Mouse (Mus musculus): ENCODE results near the gene Gmpr. TPM values are rescaled to one million over a fixed set of nuclear protein-coding genes. Genes with fewer than 3 reads are reported as not detected.

Gmpr gene
- total RNA-seq (2021): 100 to 1,000 TPM; 139 to 158 TPM
- polyA plus RNA-seq (2012; rRNA removed): 171 and 198 TPM in 2 replicates
- long read RNA-seq, transcript Gmpr-201 (9 exons, 1,580 nt): major isoform, 200 of 368 reads
- long read RNA-seq, partial matches to known transcripts: 157 of 368 reads
- long read RNA-seq, other reads (novel, unspliced or antisense): 11 of 368 reads

GRCm38 (mm10) chr13:45507274-45508229, at the start of gene Gmpr:
TSS of gene Gmpr (plus strand) at chr13:45507444.
- H3K9ac ChIP-seq (ENCODE audit: low read depth, low read length): peak within 1 kb of the TSS; percentile 86
- no peaks in the 10 kb centered on the region for H3K27me3 ChIP-seq (ENCODE audit: control insufficient read depth, insufficient read depth, low read length)
- WGBS: 1% methylated on average over 63 of the region's 63 CpGs
- intact Hi-C loops (cut with DNase I): no loop called here
- DNase-seq: peak; percentile 83 to 85
- TF ChIP-seq EP300 (IDR thresholded peaks at IDR 0.05; ENCODE audit: insufficient read depth, low read depth, low read length): no peak
- TF ChIP-seq POLR2A (IDR thresholded peaks at IDR 0.05; ENCODE audit: insufficient read depth, low read depth, low read length): peak; percentile 33; the same call in 1 of the 2 replicates
- TF ChIP-seq CTCF (IDR thresholded peaks at IDR 0.05): 0 out of 2 replicates have a peak, but pooled peaks have one; percentile 10
- H3K79me2 ChIP-seq (replicated peaks; ENCODE audit: control insufficient read depth, insufficient read depth, low read length): no peaks in the 10 kb centered on the region
- H3K4me1 ChIP-seq (ENCODE audit: control insufficient read depth, insufficient read depth, low read length): peaks cover 11% of the 10 kb centered on the region
- peak within 1 kb of the TSS; percentile 95 for H3K27ac ChIP-seq
- H3K36me3 ChIP-seq (ENCODE audit: control insufficient read depth, insufficient read depth, low read length): peaks cover 12% of the 10 kb centered on the region
- peak within 1 kb of the TSS; percentile 71 for H3K4me3 ChIP-seq

DNA sequence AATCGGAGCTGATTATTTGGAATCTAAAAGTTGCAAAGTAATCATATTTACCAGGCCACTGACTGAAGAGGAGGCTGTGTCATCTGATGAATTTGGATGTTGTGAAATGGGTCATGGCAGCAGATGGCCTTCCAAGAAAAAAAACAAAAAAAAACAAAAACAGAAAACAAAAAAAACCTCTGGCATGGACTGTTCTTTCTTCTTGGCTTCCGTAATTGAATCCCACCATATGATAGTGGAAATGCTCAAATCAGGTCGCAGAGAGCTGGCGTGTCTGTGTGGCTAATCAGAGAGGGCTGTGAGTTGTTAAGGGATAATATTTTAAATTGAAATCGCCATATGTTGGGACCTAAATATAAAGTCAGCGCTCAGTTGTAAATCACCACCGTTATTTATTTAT, 49.8 kb upstream of the Gmpr start:
- H3K36me3 ChIP-seq (ENCODE audit: control insufficient read depth, insufficient read depth, low read length): peaks cover 10% of the 10 kb centered on the region; the same call in 1 of the 2 replicates
- TF ChIP-seq EP300 (IDR thresholded peaks at IDR 0.05; ENCODE audit: insufficient read depth, low read depth, low read length) (no peak), POLR2A (IDR thresholded peaks at IDR 0.05; ENCODE audit: insufficient read depth, low read depth, low read length) (no peak), CTCF (IDR thresholded peaks at IDR 0.05) (no peak)
- no peaks in the 10 kb centered on the region for H3K27me3 ChIP-seq (ENCODE audit: control insufficient read depth, insufficient read depth, low read length)
- intact Hi-C loops (cut with DNase I): no loop called here
- H3K27ac ChIP-seq: no peak overlapping the region
- H3K4me1 ChIP-seq (ENCODE audit: control insufficient read depth, insufficient read depth, low read length): peaks cover 9% of the 10 kb centered on the region
- H3K9ac ChIP-seq (ENCODE audit: low read depth, low read length): no peak overlapping the region
- 79% methylated on average over 7 of the region's 7 CpGs for WGBS
- no peak for DNase-seq
- no peak overlapping the region for H3K4me3 ChIP-seq
- no peaks in the 10 kb centered on the region for H3K79me2 ChIP-seq (replicated peaks; ENCODE audit: control insufficient read depth, insufficient read depth, low read length)

- Histone ChIP-seq H3K9ac (ENCODE audit: low read depth, low read length) (no peak overlapping the region), H3K4me1 (ENCODE audit: control insufficient read depth, insufficient read depth, low read length) (peaks cover 6% of the 10 kb centered on the region), H3K27ac (no peak overlapping the region), H3K79me2 (replicated peaks; ENCODE audit: control insufficient read depth, insufficient read depth, low read length) (no peaks in the 10 kb centered on the region), H3K36me3 (ENCODE audit: control insufficient read depth, insufficient read depth, low read length) (peaks cover 4% of the 10 kb centered on the region; the same call in 1 of the 2 replicates), H3K27me3 (ENCODE audit: control insufficient read depth, insufficient read depth, low read length) (no peaks in the 10 kb centered on the region), H3K4me3 (no peak overlapping the region)
- no peak for TF ChIP-seq POLR2A (IDR thresholded peaks at IDR 0.05; ENCODE audit: insufficient read depth, low read depth, low read length)
- DNase-seq: no peak
- 76% methylated on average over 3 of the region's 3 CpGs for WGBS
- intact Hi-C loops (cut with DNase I): no loop called here
Measured at GRCm38 (mm10) chr13:45460177-45460576, 47.1 kb upstream of the Gmpr start.

DNA sequence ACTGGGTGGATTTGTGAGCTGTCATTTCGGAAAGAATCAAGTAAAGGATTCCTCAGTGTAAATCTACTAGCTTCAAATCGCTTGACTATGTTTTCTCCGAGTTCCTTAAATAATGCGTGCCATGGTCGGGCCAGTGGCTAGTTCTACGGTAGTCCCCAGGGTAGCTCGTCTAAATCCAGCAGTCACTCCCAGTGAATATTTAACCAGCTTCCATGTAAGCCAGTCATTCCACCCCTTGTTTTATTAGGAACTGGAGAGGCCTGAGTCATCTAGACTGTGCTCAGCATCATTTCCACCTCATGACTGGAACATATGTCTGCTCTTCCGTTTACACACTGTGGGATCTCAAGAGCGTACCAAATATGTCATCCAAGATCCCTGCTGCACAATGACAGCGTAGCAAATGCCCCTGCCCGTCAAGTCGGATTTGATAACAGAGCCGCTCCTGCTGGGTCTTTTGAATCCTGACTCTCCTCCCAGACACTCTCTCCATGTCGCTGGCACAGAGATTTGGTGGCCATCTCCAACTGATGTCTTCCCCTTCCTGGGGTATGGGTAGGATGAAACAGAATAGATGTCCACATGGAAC, 45.8 kb upstream of the Gmpr start:
- no peak overlapping the region for H3K27ac ChIP-seq
- no peak overlapping the region for H3K9ac ChIP-seq (ENCODE audit: low read depth, low read length)
- no peaks in the 10 kb centered on the region for H3K4me1 ChIP-seq (ENCODE audit: control insufficient read depth, insufficient read depth, low read length)
- H3K79me2 ChIP-seq (replicated peaks; ENCODE audit: control insufficient read depth, insufficient read depth, low read length): no peaks in the 10 kb centered on the region
- intact Hi-C loops (cut with DNase I): no loop called here
- DNase-seq: no peak
- H3K36me3 ChIP-seq (ENCODE audit: control insufficient read depth, insufficient read depth, low read length): no peaks in the 10 kb centered on the region
- WGBS: 77% methylated on average over 14 of the region's 14 CpGs
- TF ChIP-seq EP300 (IDR thresholded peaks at IDR 0.05; ENCODE audit: insufficient read depth, low read depth, low read length) (no peak), POLR2A (IDR thresholded peaks at IDR 0.05; ENCODE audit: insufficient read depth, low read depth, low read length) (no peak), CTCF (IDR thresholded peaks at IDR 0.05) (no peak)
- no peak overlapping the region for H3K4me3 ChIP-seq
- H3K27me3 ChIP-seq (ENCODE audit: control insufficient read depth, insufficient read depth, low read length): no peaks in the 10 kb centered on the region

DNA sequence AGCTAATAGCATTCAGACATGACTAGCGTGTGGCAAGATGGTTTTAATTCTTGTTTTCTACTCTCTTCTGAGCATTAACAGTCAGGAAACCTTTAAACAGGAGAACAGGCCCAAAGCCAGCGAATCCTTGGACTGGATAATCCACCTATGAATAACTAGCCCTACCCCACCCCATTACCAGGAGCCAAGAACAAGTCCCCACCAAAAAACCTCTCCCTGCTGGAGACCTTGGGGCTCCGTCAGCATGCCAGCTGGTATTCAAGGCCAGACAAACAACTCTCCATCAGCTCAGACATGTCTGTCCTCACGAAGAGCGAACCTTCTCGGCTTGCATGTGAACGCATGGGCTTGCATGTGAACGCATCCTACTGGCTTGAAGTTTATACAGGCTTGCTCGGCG, 41.6 kb upstream of the Gmpr start:
- Histone ChIP-seq H3K4me1 (ENCODE audit: control insufficient read depth, insufficient read depth, low read length) (peaks cover 2% of the 10 kb centered on the region; the same call in 1 of the 2 replicates), H3K36me3 (ENCODE audit: control insufficient read depth, insufficient read depth, low read length) (no peaks in the 10 kb centered on the region), H3K27me3 (ENCODE audit: control insufficient read depth, insufficient read depth, low read length) (no peaks in the 10 kb centered on the region), H3K27ac (no peak overlapping the region), H3K4me3 (no peak overlapping the region), H3K9ac (ENCODE audit: low read depth, low read length) (no peak overlapping the region), H3K79me2 (replicated peaks; ENCODE audit: control insufficient read depth, insufficient read depth, low read length) (no peaks in the 10 kb centered on the region)
- no peak for DNase-seq
- 89% methylated on average over 10 of the region's 10 CpGs for WGBS
- intact Hi-C loops (cut with DNase I): no loop called here
- no peak for TF ChIP-seq POLR2A (IDR thresholded peaks at IDR 0.05; ENCODE audit: insufficient read depth, low read depth, low read length)
- no peak for TF ChIP-seq CTCF (IDR thresholded peaks at IDR 0.05)
- TF ChIP-seq EP300 (IDR thresholded peaks at IDR 0.05; ENCODE audit: insufficient read depth, low read depth, low read length): no peak

All from heart, adult 2 months (tissue).